Mouse (Mus musculus) bone marrow, adult 2 months (tissue): ENCODE measurements around the gene Fgf12.

Experiments
- CTCF ChIP-seq: fragments of 200-500 bp; IDR thresholded peaks from 2 replicates; pipeline ENCODE4 v1.5.1; 2011; ENCODE audit warnings: low read length, control low read depth; ENCODE audit not compliant: control insufficient read depth, insufficient read depth
- POLR2A ChIP-seq: fragments of 200-500 bp; IDR thresholded peaks from 2 replicates; pipeline ENCODE4 v1.6.1; 2011; ENCODE audit warnings: low read depth, mild to moderate bottlenecking, control low read depth, low read length, borderline replicate concordance; ENCODE audit not compliant: control insufficient read depth

GRCm38 (mm10) chr16:28630771-28631484, 121.9 kb downstream of the Fgf12 start:
- no peak for TF ChIP-seq CTCF
- TF ChIP-seq POLR2A: no peak
